Mouse (Mus musculus) C2C12 (cell line): ENCODE results near the gene Pla2g6.

Source experiments
- MAX ChIP-seq: IDR thresholded peaks from one replicate; pipeline ENCODE4 v1.6.1; 2011; ENCODE audit warnings: mild to moderate bottlenecking, control low read depth
- MYOD1 ChIP-seq: IDR thresholded peaks from one replicate; pipeline ENCODE4 v1.6.1; 2011; ENCODE audit warnings: low read depth; ENCODE audit not compliant: control insufficient read depth, insufficient read length

GRCm38 (mm10) chr15:79328939-79329275, 717 bp upstream of the Pla2g6 start:
- TF ChIP-seq MYOD1, result no peak
- no peak for TF ChIP-seq MAX
